Mouse (Mus musculus) midbrain, embryonic 15.5 days (tissue): ENCODE data around the gene Adamts6. TPM values are rescaled to one million over a fixed set of nuclear protein-coding genes. Genes with fewer than 3 reads are reported as not detected.

Source experiments
- ATAC-seq: fragments of 200-750 bp; cut with Nextera tagmentation; replicated peaks from 2 replicates; pipeline ENCODE4 v1.8.0; 2017; ENCODE audit warnings: moderate TSS enrichment
- H3K27ac ChIP-seq: fragments of 300-500 bp; sonication (generic); 2 replicates; pipeline ENCODE4 v1.5.1; 2015; ENCODE audit warnings: mild to moderate bottlenecking, inconsistent platforms
- H3K27me3 ChIP-seq: fragments of 300-500 bp; sonication (generic); replicated peaks from 2 replicates; pipeline ENCODE4 v1.6.1; 2015; ENCODE audit warnings: inconsistent platforms
- H3K36me3 ChIP-seq: fragments of 300-500 bp; sonication (generic); replicated peaks from 2 replicates; pipeline ENCODE4 v1.6.1; 2015; ENCODE audit warnings: inconsistent platforms
- H3K4me1 ChIP-seq: fragments of 300-500 bp; sonication (generic); 2 replicates; pipeline ENCODE4 v1.6.1; 2015; ENCODE audit warnings: inconsistent platforms
- H3K4me2 ChIP-seq: fragments of 300-500 bp; sonication (generic); 2 replicates; pipeline ENCODE4 v1.6.1; 2015; ENCODE audit warnings: inconsistent platforms, mild to moderate bottlenecking, moderate library complexity
- H3K4me3 ChIP-seq: fragments of 300-500 bp; sonication (generic); 2 replicates; pipeline ENCODE4 v1.5.1; 2015; ENCODE audit warnings: mild to moderate bottlenecking, inconsistent platforms
- H3K9ac ChIP-seq: fragments of 300-500 bp; sonication (generic); 2 replicates; pipeline ENCODE4 v1.6.1; 2015; ENCODE audit warnings: mild to moderate bottlenecking, inconsistent platforms
- H3K9me3 ChIP-seq: fragments of 300-500 bp; sonication (generic); 2 replicates; pipeline ENCODE4 v1.6.1; 2016; ENCODE audit warnings: inconsistent platforms
- WGBS: fragments of 180-500 bp; shearing (Covaris S2); methylation state at CpG from one replicate; pipeline ENCODE4 v1.1.7; 2015; ENCODE audit warnings: mixed read lengths; 5-methylcytosine and 5-hydroxymethylcytosine counted together
- polyA plus RNA-seq: library from polyadenylated mRNA; unstranded; fragments of >200 nt; fragmentation: Nextera tagmentation; extraction: Ambion mirVana; gene quantifications from 2 replicates; pipeline ENCODE4 v1.2.1, GENCODE M21; 2015

Gene Adamts6
- 1.7 and 1.8 TPM in 2 replicates for polyA plus RNA-seq

GRCm38 (mm10) chr13:104287366-104288225 lies at the start of gene Adamts6:
TSS of gene Adamts6 (plus strand) at chr13:104287835.
- Histone ChIP-seq H3K4me1 (peaks cover 25% of the 10 kb centered on the region; the same call in 1 of the 2 replicates), H3K27ac (peak within 1 kb of the TSS; percentile 69), H3K9ac (peak within 1 kb of the TSS; percentile 37; the same call in 1 of the 2 replicates), H3K36me3 (no peaks in the 10 kb centered on the region), H3K27me3 (no peaks in the 10 kb centered on the region), H3K4me3 (peak within 1 kb of the TSS; percentile 42), H3K9me3 (no peaks in the 10 kb centered on the region), H3K4me2 (peak within 1 kb of the TSS; percentile 80)
- WGBS = under 1% methylated on average over 23 of the region's 23 CpGs
- no peak for ATAC-seq

DNA sequence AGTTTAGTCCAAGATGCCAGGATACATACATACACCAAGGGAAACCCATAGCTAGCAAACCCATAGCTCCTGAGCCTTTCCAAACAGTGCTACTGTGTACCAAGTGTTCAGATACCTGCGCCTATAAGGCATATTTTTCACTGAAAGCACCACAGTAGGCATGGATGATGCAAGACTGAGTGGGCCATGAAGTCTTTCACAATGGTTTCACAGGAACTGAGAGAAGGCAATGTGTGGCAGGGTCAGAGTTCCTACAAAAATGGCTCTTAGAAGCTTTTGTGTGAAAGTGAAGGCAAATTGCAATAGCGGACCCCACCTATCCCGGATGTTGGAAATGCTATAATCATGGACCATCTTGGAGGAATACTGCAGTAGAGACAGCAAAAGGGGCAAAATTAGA lies 28.6 kb upstream of the Adamts6 start:
- H3K27ac ChIP-seq = no peak overlapping the region
- no peaks in the 10 kb centered on the region for H3K4me1 ChIP-seq
- no peaks in the 10 kb centered on the region for H3K27me3 ChIP-seq
- no peak overlapping the region for H3K4me2 ChIP-seq
- H3K9ac ChIP-seq = no peak overlapping the region
- no peaks in the 10 kb centered on the region for H3K36me3 ChIP-seq
- no peak overlapping the region for H3K4me3 ChIP-seq
- ATAC-seq = no peak
- H3K9me3 ChIP-seq = no peaks in the 10 kb centered on the region
- 95% methylated on average over 3 of the region's 3 CpGs for WGBS

- Histone ChIP-seq H3K4me3 (no peak overlapping the region; the same call in 1 of the 2 replicates), H3K4me1 (peaks cover 25% of the 10 kb centered on the region; the same call in 1 of the 2 replicates), H3K27me3 (no peaks in the 10 kb centered on the region), H3K9me3 (no peaks in the 10 kb centered on the region), H3K36me3 (no peaks in the 10 kb centered on the region), H3K9ac (no peak overlapping the region), H3K27ac (peak overlapping the region; percentile 53), H3K4me2 (peak overlapping the region; percentile 80; the same call in 1 of the 2 replicates)
- 2% methylated on average over 2 of the region's 2 CpGs for WGBS
- 0 out of 2 replicates have a peak, but pooled peaks have one; percentile 37 for ATAC-seq
Measured at GRCm38 (mm10) chr13:104285031-104285431, 2.6 kb upstream of the Adamts6 start.

DNA sequence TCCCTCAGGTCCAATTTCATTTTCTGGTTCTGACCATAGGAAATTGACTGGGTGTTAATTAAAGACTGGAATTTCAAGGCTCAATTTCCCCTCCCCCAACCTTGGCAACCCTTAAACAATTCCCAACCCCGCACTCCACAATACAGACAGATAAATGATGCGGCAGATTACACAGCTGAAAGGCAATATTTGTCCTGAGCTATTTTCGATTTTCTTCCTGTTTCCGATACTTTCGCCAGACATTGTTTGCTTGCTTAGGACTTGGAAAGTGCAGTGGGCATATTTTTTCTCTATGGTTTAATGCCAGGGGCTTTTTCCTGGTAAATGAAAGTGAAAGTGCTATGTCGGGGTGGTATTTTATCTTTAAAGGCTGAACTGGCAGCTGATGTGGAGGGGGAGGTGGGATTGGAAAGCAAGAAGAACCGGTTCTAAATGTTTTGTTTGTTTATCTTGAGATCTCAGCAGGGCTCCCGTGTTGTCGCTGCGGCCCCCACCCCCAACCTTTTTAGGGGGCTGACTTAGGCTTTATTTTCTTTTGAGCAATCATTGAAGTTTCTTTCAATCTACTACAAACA lies 1.8 kb upstream of the Adamts6 start:
- Histone ChIP-seq H3K9me3 (no peaks in the 10 kb centered on the region), H3K36me3 (no peaks in the 10 kb centered on the region), H3K4me2 (peak overlapping the region; percentile 80), H3K4me3 (peak overlapping the region; percentile 42), H3K27me3 (no peaks in the 10 kb centered on the region), H3K27ac (peak overlapping the region; percentile 53), H3K4me1 (peaks cover 25% of the 10 kb centered on the region; the same call in 1 of the 2 replicates), H3K9ac (peak overlapping the region; percentile 24)
- under 1% methylated on average over 10 of the region's 10 CpGs for WGBS
- no peak for ATAC-seq

GRCm38 (mm10) chr13:104286336-104286735 lies 1.3 kb upstream of the Adamts6 start:
- Histone ChIP-seq H3K4me3 (peak overlapping the region; percentile 42), H3K27me3 (no peaks in the 10 kb centered on the region), H3K4me2 (peak overlapping the region; percentile 80), H3K36me3 (no peaks in the 10 kb centered on the region), H3K27ac (peak overlapping the region; percentile 69), H3K9me3 (no peaks in the 10 kb centered on the region), H3K4me1 (peaks cover 25% of the 10 kb centered on the region; the same call in 1 of the 2 replicates), H3K9ac (peak overlapping the region; percentile 37; the same call in 1 of the 2 replicates)
- peak; percentile 8; the same call in 1 of the 2 replicates for ATAC-seq
- 0% methylated on average over 4 of the region's 4 CpGs for WGBS

DNA sequence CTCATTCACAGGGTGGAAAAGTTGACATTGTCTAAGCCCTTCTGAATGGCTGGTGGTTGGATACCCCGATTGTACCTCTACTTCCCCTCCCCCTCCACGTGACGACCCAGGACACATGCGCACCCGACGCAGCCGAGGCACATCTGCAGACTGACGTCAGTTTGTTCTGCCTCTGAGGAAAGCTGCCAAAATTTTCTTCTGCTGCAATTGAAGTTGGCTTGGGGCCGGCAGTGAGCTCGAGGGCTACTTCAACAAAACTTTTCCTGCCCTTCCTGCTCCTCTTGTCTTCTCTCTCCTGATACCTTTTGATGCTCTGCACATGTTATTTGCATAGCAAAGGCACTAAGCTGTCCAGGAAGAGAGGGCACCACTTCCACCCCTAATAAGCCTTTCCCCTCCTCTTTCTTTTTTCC lies 732 bp upstream of the Adamts6 start:
- H3K27ac ChIP-seq = peak overlapping the region; percentile 69
- H3K36me3 ChIP-seq = no peaks in the 10 kb centered on the region
- peak; percentile 96 for ATAC-seq
- peak overlapping the region; percentile 37; the same call in 1 of the 2 replicates for H3K9ac ChIP-seq
- no peaks in the 10 kb centered on the region for H3K9me3 ChIP-seq
- peak overlapping the region; percentile 80 for H3K4me2 ChIP-seq
- under 1% methylated on average over 10 of the region's 10 CpGs for WGBS
- peaks cover 25% of the 10 kb centered on the region; the same call in 1 of the 2 replicates for H3K4me1 ChIP-seq
- H3K4me3 ChIP-seq = peak overlapping the region; percentile 42
- H3K27me3 ChIP-seq = no peaks in the 10 kb centered on the region

DNA sequence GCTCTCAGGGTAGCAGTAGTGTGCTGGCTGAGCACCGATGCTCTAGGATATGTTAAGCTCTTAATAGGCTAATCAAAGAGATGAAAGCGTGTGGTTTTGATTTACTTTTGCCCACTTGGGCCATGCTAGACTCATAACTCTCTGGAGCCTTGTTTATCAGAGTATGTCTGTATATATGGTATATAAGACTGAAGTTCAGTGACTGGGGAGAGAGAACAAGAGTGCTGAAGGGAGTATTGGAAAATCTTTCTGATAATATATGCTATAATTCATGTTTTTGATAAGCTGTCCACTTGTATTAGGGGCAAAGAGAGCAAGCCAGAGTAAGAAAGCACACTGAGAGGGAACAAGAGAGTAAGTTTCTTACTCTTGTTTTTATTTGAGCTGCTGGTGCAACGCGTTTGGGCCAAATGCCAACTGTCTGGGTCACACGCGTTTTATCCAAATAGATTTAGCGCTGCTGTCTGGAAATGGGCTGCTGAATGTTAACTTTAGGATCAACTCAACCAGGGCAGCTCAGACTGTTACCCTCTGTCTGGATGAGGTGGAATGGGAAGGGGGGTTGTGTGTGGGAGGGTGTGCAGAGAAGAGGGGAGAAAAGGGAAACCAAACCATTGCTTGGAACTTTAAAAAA lies 708 bp downstream of the Adamts6 start:
- Histone ChIP-seq H3K9ac (peak overlapping the region; percentile 22; the same call in 1 of the 2 replicates), H3K4me2 (peak overlapping the region; percentile 80), H3K36me3 (no peaks in the 10 kb centered on the region), H3K27ac (peak overlapping the region; percentile 65), H3K4me1 (peaks cover 25% of the 10 kb centered on the region; the same call in 1 of the 2 replicates), H3K27me3 (no peaks in the 10 kb centered on the region), H3K4me3 (peak overlapping the region; percentile 42), H3K9me3 (no peaks in the 10 kb centered on the region)
- ATAC-seq = peak; percentile 51; the same call in 1 of the 2 replicates
- WGBS = 1% methylated on average over 7 of the region's 7 CpGs

GRCm38 (mm10) chr13:104289176-104289575 lies 1.5 kb downstream of the Adamts6 start:
- no peak overlapping the region for H3K27ac ChIP-seq
- no peak overlapping the region for H3K4me3 ChIP-seq
- H3K36me3 ChIP-seq = no peaks in the 10 kb centered on the region
- ATAC-seq = no peak
- H3K4me1 ChIP-seq = peaks cover 25% of the 10 kb centered on the region; the same call in 1 of the 2 replicates
- no peaks in the 10 kb centered on the region for H3K9me3 ChIP-seq
- H3K4me2 ChIP-seq = peak overlapping the region; percentile 80; the same call in 1 of the 2 replicates
- H3K9ac ChIP-seq = no peak overlapping the region
- H3K27me3 ChIP-seq = no peaks in the 10 kb centered on the region

- no peak for ATAC-seq
- 92% methylated on average over 1 of the region's 1 CpGs for WGBS
- no peaks in the 10 kb centered on the region for H3K9me3 ChIP-seq
- H3K4me3 ChIP-seq = no peak overlapping the region
- H3K4me1 ChIP-seq = no peaks in the 10 kb centered on the region
- H3K27me3 ChIP-seq = no peaks in the 10 kb centered on the region
- H3K36me3 ChIP-seq = no peaks in the 10 kb centered on the region
- no peak overlapping the region for H3K4me2 ChIP-seq
- H3K9ac ChIP-seq = no peak overlapping the region
- H3K27ac ChIP-seq = no peak overlapping the region
Measured at GRCm38 (mm10) chr13:104295472-104295871, 7.8 kb downstream of the Adamts6 start.

GRCm38 (mm10) chr13:104329336-104329735 lies 41.7 kb downstream of the Adamts6 start:
- no peaks in the 10 kb centered on the region for H3K4me1 ChIP-seq
- no peaks in the 10 kb centered on the region for H3K36me3 ChIP-seq
- no peak for ATAC-seq
- WGBS = 93% methylated on average over 3 of the region's 3 CpGs
- H3K27ac ChIP-seq = no peak overlapping the region
- no peak overlapping the region for H3K9ac ChIP-seq
- H3K4me3 ChIP-seq = no peak overlapping the region
- H3K27me3 ChIP-seq = no peaks in the 10 kb centered on the region
- no peaks in the 10 kb centered on the region for H3K9me3 ChIP-seq
- H3K4me2 ChIP-seq = no peak overlapping the region

DNA sequence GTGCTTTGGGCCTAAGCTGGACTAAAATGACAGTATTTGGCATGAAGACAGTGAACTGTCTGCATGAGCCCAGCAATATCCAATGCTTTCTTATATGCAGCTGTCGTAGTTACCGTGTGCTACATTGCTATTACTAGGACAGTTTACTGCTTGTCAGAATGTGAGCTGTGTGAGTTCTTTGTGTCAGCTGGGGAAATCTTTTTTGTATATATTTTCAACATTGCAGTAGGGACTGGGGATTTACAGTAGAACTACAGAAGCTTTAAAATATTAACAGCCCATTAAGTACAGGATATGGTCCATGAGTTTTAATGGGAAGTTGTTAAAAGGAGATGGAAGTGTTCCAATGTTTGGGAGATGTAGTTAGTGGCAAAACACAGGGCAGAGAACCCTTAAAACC lies 42.1 kb downstream of the Adamts6 start:
- no peaks in the 10 kb centered on the region for H3K9me3 ChIP-seq
- WGBS = 83% methylated on average over 2 of the region's 2 CpGs
- H3K4me2 ChIP-seq = no peak overlapping the region
- H3K27me3 ChIP-seq = no peaks in the 10 kb centered on the region
- no peak for ATAC-seq
- H3K4me3 ChIP-seq = no peak overlapping the region
- no peaks in the 10 kb centered on the region for H3K36me3 ChIP-seq
- no peak overlapping the region for H3K27ac ChIP-seq
- H3K4me1 ChIP-seq = no peaks in the 10 kb centered on the region
- H3K9ac ChIP-seq = no peak overlapping the region

- no peak overlapping the region for H3K9ac ChIP-seq
- H3K4me2 ChIP-seq = no peak overlapping the region
- WGBS = 19% methylated on average over 5 of the region's 5 CpGs
- no peak overlapping the region for H3K27ac ChIP-seq
- no peaks in the 10 kb centered on the region for H3K27me3 ChIP-seq
- H3K9me3 ChIP-seq = no peaks in the 10 kb centered on the region
- no peaks in the 10 kb centered on the region for H3K36me3 ChIP-seq
- ATAC-seq = no peak
- H3K4me3 ChIP-seq = no peak overlapping the region
- no peaks in the 10 kb centered on the region for H3K4me1 ChIP-seq
Measured at GRCm38 (mm10) chr13:104352590-104352989, 65.0 kb downstream of the Adamts6 start.
